Mouse (Mus musculus): Measurements from ENCODE around the gene Spen. TPM values are rescaled to one million over a fixed set of nuclear protein-coding genes. Genes with fewer than 3 reads are reported as not detected.

Spen gene
- polyA plus RNA-seq, 1 experiment = 63.4 TPM

DNA sequence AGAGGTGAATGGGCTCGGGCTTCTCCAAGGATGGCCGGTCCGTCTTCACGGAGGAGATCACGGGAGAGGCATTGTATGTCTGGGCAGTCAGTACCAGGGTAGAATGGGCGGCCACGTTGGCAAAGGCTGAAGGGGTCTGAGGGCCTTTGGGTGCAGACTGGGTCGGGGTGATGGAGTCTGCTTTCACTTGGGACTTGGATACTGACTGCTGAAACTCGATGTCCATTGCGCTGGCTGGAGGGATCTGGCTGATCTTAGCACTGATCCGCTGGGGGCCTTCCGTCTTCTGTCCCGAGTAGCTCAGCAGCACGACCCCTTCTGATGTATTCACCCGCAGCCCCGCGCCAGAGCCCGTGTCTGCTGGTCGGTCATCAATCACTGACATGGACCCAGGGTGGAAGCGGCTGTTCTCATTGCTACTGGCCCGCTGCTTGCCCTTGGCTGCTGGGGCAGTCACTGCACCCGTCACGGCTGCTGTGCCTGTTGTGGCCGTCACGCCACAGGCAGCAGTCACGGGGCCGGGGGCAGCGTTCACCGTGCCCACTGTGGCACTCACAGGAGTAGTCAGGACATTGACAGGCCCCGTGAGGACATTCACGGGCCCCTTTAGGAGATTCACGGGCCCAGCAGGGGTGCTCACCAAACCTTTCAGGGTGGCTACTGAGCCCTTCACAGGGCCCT lies 65.6 kb downstream of the Spen start:
- H3K4me3 ChIP-seq (ENCODE audit: control insufficient read depth, insufficient read depth, low read length) = no peak overlapping the region
- H3K4me1 ChIP-seq (replicated peaks; ENCODE audit: control insufficient read depth, insufficient read depth, low read length) = no peaks in the 10 kb centered on the region
- peaks cover 72% of the 10 kb centered on the region for H3K36me3 ChIP-seq (ENCODE audit: control insufficient read depth, insufficient read depth, low read length)
- 96% methylated on average over 32 of the region's 32 CpGs for WGBS
- TF ChIP-seq CTCF (IDR thresholded peaks at IDR 0.05; ENCODE audit: borderline replicate concordance, control insufficient read depth, extremely low read depth, insufficient read depth, low read length, poor library complexity) (no peak), POLR2A (IDR thresholded peaks at IDR 0.05; ENCODE audit: control insufficient read depth, extremely low read depth, insufficient read depth, low read length, poor library complexity) (no peak)
- DNase-seq = no peak
- no peaks in the 10 kb centered on the region for H3K27me3 ChIP-seq (ENCODE audit: control insufficient read depth, insufficient read depth, low read length)
- H3K27ac ChIP-seq (ENCODE audit: control insufficient read depth, insufficient read depth, low read length) = no peak overlapping the region

DNA sequence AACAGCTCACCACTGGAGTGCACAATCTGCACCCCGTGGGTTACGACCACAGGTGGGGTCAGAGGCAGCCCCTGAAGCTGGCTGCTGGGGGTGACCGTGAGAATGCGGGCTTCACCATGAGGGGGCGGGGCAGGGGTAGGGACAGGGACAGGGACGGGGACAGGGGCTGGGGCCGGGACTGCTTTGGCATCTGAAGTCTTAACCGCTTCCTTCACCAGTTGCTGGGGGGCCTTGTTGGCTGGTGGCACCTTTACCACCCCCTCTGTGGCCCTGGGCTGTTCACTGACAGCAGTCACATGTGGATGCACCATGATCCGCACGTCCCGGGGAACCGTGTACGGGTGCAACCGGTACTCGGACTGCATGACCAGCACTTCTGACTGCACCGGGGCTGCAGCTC lies 66.9 kb downstream of the Spen start:
- Histone ChIP-seq H3K4me1 (replicated peaks; ENCODE audit: control insufficient read depth, insufficient read depth, low read length) (no peaks in the 10 kb centered on the region), H3K4me3 (ENCODE audit: control insufficient read depth, insufficient read depth, low read length) (no peak overlapping the region), H3K36me3 (ENCODE audit: control insufficient read depth, insufficient read depth, low read length) (peaks cover 59% of the 10 kb centered on the region), H3K27ac (ENCODE audit: control insufficient read depth, insufficient read depth, low read length) (no peak overlapping the region), H3K27me3 (ENCODE audit: control insufficient read depth, insufficient read depth, low read length) (no peaks in the 10 kb centered on the region)
- DNase-seq = no peak
- no peak for TF ChIP-seq POLR2A (IDR thresholded peaks at IDR 0.05; ENCODE audit: control insufficient read depth, extremely low read depth, insufficient read depth, low read length, poor library complexity)
- no peak for TF ChIP-seq CTCF (IDR thresholded peaks at IDR 0.05; ENCODE audit: borderline replicate concordance, control insufficient read depth, extremely low read depth, insufficient read depth, low read length, poor library complexity)
- WGBS = 97% methylated on average over 16 of the region's 16 CpGs

DNA sequence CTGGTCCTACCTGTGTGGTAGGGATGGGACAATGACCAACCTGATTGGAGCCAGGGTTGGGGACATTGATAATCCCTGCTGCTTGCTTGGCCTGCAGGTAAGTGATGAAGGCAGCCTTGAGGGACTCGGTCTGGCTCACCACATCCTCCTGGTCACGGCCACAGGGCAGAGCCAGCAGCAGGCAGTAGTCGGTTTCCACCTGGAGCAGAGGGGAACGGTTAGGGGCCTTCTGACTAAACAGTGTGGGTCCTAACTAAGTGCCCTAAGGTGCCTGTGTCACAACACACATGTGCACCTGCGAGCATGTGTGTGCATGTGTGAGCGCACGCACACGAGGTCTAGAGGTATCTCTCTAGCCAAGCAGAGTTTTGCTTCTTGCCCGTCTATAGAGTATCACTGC lies 69.1 kb downstream of the Spen start:
- peaks cover 63% of the 10 kb centered on the region for H3K36me3 ChIP-seq (ENCODE audit: control insufficient read depth, insufficient read depth, low read length)
- 93% methylated on average over 9 of the region's 9 CpGs for WGBS
- H3K4me1 ChIP-seq (replicated peaks; ENCODE audit: control insufficient read depth, insufficient read depth, low read length) = no peaks in the 10 kb centered on the region
- no peak for DNase-seq
- no peaks in the 10 kb centered on the region for H3K27me3 ChIP-seq (ENCODE audit: control insufficient read depth, insufficient read depth, low read length)
- H3K4me3 ChIP-seq (ENCODE audit: control insufficient read depth, insufficient read depth, low read length) = no peak overlapping the region
- H3K27ac ChIP-seq (ENCODE audit: control insufficient read depth, insufficient read depth, low read length) = no peak overlapping the region
- no peak for TF ChIP-seq POLR2A (IDR thresholded peaks at IDR 0.05; ENCODE audit: control insufficient read depth, extremely low read depth, insufficient read depth, low read length, poor library complexity)
- no peak for TF ChIP-seq CTCF (IDR thresholded peaks at IDR 0.05; ENCODE audit: borderline replicate concordance, control insufficient read depth, extremely low read depth, insufficient read depth, low read length, poor library complexity)

DNA sequence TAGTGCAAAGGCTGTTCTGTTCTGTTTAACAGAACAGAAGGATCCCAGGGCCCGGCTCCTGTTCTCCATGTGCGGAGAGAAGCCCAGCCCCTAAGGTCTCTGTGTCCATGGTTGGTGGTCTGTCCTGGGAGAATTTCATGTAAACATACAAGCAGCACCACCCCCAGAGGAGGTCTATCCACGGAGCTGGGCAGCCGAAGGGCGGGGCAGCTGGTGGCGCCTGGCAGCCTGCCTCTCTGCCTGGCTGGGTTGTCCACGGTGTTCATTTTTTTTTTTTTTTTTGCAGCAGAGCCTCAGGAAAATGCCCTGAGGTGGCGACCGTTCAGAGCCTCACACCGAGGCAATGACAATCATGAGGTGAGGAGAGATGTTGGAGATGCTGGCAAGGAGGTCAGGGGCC lies 69.8 kb downstream of the Spen start:
- Histone ChIP-seq H3K27ac (ENCODE audit: control insufficient read depth, insufficient read depth, low read length) (no peak overlapping the region), H3K27me3 (ENCODE audit: control insufficient read depth, insufficient read depth, low read length) (no peaks in the 10 kb centered on the region), H3K4me1 (replicated peaks; ENCODE audit: control insufficient read depth, insufficient read depth, low read length) (no peaks in the 10 kb centered on the region), H3K4me3 (ENCODE audit: control insufficient read depth, insufficient read depth, low read length) (no peak overlapping the region), H3K36me3 (ENCODE audit: control insufficient read depth, insufficient read depth, low read length) (peaks cover 62% of the 10 kb centered on the region)
- DNase-seq = no peak
- 84% methylated on average over 10 of the region's 10 CpGs for WGBS
- TF ChIP-seq CTCF (IDR thresholded peaks at IDR 0.05; ENCODE audit: borderline replicate concordance, control insufficient read depth, extremely low read depth, insufficient read depth, low read length, poor library complexity) (no peak), POLR2A (IDR thresholded peaks at IDR 0.05; ENCODE audit: control insufficient read depth, extremely low read depth, insufficient read depth, low read length, poor library complexity) (no peak)

DNA sequence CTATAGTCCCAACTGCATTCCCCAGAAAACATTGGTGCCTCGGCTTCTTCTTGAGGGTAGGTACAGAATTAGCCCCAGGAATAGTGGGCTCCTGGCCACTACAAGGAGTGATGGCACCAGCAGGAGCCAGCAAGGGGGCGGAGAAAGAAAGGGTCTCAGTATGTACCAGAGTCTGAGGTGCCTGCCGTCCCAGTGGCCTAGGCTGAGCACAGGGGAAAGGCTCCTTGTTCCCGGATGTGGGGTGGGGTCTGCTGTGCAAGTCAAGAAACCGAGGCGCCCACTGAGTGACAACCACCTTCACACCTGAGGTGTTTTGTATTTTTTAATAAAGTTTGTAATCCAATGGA lies 70.8 kb downstream of the Spen start:
- DNase-seq = no peak
- 97% methylated on average over 6 of the region's 6 CpGs for WGBS
- H3K36me3 ChIP-seq (ENCODE audit: control insufficient read depth, insufficient read depth, low read length) = peaks cover 54% of the 10 kb centered on the region
- no peak overlapping the region for H3K4me3 ChIP-seq (ENCODE audit: control insufficient read depth, insufficient read depth, low read length)
- no peaks in the 10 kb centered on the region for H3K27me3 ChIP-seq (ENCODE audit: control insufficient read depth, insufficient read depth, low read length)
- H3K4me1 ChIP-seq (replicated peaks; ENCODE audit: control insufficient read depth, insufficient read depth, low read length) = no peaks in the 10 kb centered on the region
- no peak overlapping the region for H3K27ac ChIP-seq (ENCODE audit: control insufficient read depth, insufficient read depth, low read length)
- TF ChIP-seq POLR2A (IDR thresholded peaks at IDR 0.05; ENCODE audit: control insufficient read depth, extremely low read depth, insufficient read depth, low read length, poor library complexity) = no peak
- TF ChIP-seq CTCF (IDR thresholded peaks at IDR 0.05; ENCODE audit: borderline replicate concordance, control insufficient read depth, extremely low read depth, insufficient read depth, low read length, poor library complexity) = no peak

DNA sequence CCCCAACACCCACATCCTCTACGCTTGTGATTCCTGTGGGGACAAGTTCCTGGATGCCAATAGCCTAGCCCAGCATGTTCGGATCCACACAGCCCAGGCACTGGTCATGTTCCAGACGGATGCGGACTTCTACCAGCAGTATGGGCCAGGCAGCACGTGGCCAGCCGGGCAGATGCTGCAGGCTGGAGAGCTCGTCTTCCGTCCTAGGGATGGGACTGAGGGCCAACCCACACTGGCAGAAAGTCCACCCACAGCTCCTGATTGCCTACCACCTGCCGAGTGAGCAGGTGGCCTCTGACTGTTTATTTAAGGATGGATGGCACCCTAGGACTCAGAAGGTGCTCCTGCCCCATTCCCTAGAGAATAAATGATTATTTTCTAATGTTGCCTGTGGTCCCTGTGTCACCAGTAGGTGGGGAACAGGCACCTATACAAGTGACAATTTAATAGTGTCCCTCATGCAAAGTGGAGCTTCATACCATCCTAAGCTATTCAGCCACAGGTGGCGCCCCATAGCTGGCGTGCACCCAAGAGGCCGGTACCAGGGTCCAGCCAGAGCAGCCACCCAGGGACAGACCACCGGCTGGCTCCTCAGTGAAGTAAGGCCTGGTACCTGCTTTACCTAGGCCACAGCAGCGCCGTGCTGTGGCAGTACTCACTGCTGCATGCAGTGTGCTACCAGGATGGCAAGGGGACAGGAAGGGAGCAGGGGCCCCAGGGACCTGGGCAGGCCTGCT lies 71.4 kb downstream of the Spen start:
- WGBS = 96% methylated on average over 15 of the region's 15 CpGs
- Histone ChIP-seq H3K27ac (ENCODE audit: control insufficient read depth, insufficient read depth, low read length) (no peak overlapping the region), H3K4me3 (ENCODE audit: control insufficient read depth, insufficient read depth, low read length) (no peak overlapping the region), H3K4me1 (replicated peaks; ENCODE audit: control insufficient read depth, insufficient read depth, low read length) (no peaks in the 10 kb centered on the region), H3K36me3 (ENCODE audit: control insufficient read depth, insufficient read depth, low read length) (peaks cover 48% of the 10 kb centered on the region), H3K27me3 (ENCODE audit: control insufficient read depth, insufficient read depth, low read length) (no peaks in the 10 kb centered on the region)
- TF ChIP-seq POLR2A (IDR thresholded peaks at IDR 0.05; ENCODE audit: control insufficient read depth, extremely low read depth, insufficient read depth, low read length, poor library complexity) = no peak
- TF ChIP-seq CTCF (IDR thresholded peaks at IDR 0.05; ENCODE audit: borderline replicate concordance, control insufficient read depth, extremely low read depth, insufficient read depth, low read length, poor library complexity) = no peak
- no peak for DNase-seq

Measured in thymus, adult 2 months (tissue).